Mouse (Mus musculus) embryonic facial prominence, embryonic 11.5 days (tissue): ENCODE data around the gene Nubpl. TPM values are rescaled to one million over a fixed set of nuclear protein-coding genes. Genes with fewer than 3 reads are reported as not detected.

Experiments
- ATAC-seq: fragments of 200-750 bp; cut with Nextera tagmentation; replicated peaks from 2 replicates; pipeline ENCODE4 v1.8.0; 2017; ENCODE audit warnings: low read depth; ENCODE audit not compliant: insufficient number of reproducible peaks, low FRiP score, low TSS enrichment
- DNase-seq: peaks from one replicate; pipeline ENCODE4 v3.0.0-alpha.2; 2015; ENCODE audit warnings: low spot score
- H3K27ac ChIP-seq: fragments of 300-500 bp; sonication (generic); replicated peaks from 2 replicates; pipeline ENCODE4 v1.5.1; 2014; ENCODE audit warnings: mild to moderate bottlenecking, low read depth, low read length, control low read depth
- H3K27me3 ChIP-seq: fragments of 300-500 bp; sonication (generic); 2 replicates; pipeline ENCODE4 v1.6.1; 2014; ENCODE audit warnings: mild to moderate bottlenecking, low read length, moderate library complexity, mixed read lengths; ENCODE audit not compliant: control insufficient read depth, insufficient read depth
- H3K36me3 ChIP-seq: fragments of 300-500 bp; sonication (generic); replicated peaks from 2 replicates; pipeline ENCODE4 v1.6.1; 2014; ENCODE audit warnings: low read depth, mild to moderate bottlenecking, low read length, moderate library complexity, mixed read lengths; ENCODE audit not compliant: control insufficient read depth, insufficient read depth
- H3K4me1 ChIP-seq: fragments of 300-500 bp; sonication (generic); 2 replicates; pipeline ENCODE4 v1.6.1; 2014; ENCODE audit warnings: low read length, mixed read lengths; ENCODE audit not compliant: control insufficient read depth, insufficient read depth
- H3K4me2 ChIP-seq: fragments of 300-500 bp; sonication (generic); 2 replicates; pipeline ENCODE4 v1.6.1; 2014; ENCODE audit warnings: low read depth, mild to moderate bottlenecking, control low read depth, low read length, moderate library complexity
- H3K4me3 ChIP-seq: fragments of 300-500 bp; sonication (generic); 2 replicates; pipeline ENCODE4 v1.5.1; 2014; ENCODE audit warnings: low read depth, low read length, control low read depth
- H3K9ac ChIP-seq: fragments of 300-500 bp; sonication (generic); replicated peaks from 2 replicates; pipeline ENCODE4 v1.6.1; 2014; ENCODE audit warnings: mild to moderate bottlenecking, control low read depth, low read length
- H3K9me3 ChIP-seq: fragments of 300-500 bp; sonication (generic); replicated peaks from 2 replicates; pipeline ENCODE4 v1.6.1; 2016; ENCODE audit warnings: mild to moderate bottlenecking, low read length, inconsistent platforms, mixed read lengths; ENCODE audit not compliant: control insufficient read depth
- WGBS: fragments of 180-500 bp; shearing (Covaris S2); extraction: QIAGEN DNeasy Blood & Tissue Kit; methylation state at CpG from one replicate; pipeline ENCODE4 v1.1.7; 2014; 5-methylcytosine and 5-hydroxymethylcytosine counted together
- polyA plus RNA-seq: library from polyadenylated mRNA; unstranded; fragments of >200 nt; fragmentation: Nextera tagmentation; extraction: Ambion mirVana; gene quantifications from 2 replicates; pipeline ENCODE4 v1.2.1, GENCODE M21; 2014

Nubpl gene
- polyA plus RNA-seq, 1 experiment from 2014 or later, result 15.1 TPM

- 85% methylated on average over 9 of the region's 9 CpGs for WGBS
- no peak overlapping the region for H3K4me3 ChIP-seq
- H3K36me3 ChIP-seq, result no peaks in the 10 kb centered on the region
- no peak for ATAC-seq
- no peak for DNase-seq
- H3K9ac ChIP-seq, result no peak overlapping the region
- H3K4me2 ChIP-seq, result no peak overlapping the region
- no peaks in the 10 kb centered on the region for H3K4me1 ChIP-seq
- no peaks in the 10 kb centered on the region for H3K27me3 ChIP-seq
- H3K27ac ChIP-seq, result no peak overlapping the region
- no peaks in the 10 kb centered on the region for H3K9me3 ChIP-seq
These were observed 149.9 kb downstream of the Nubpl start for GRCm38 (mm10) chr12:52247438-52247837.

GRCm38 (mm10) chr12:52248531-52248930 is 151.0 kb downstream of the Nubpl start:
- Histone ChIP-seq H3K4me2 (no peak overlapping the region), H3K9ac (no peak overlapping the region), H3K27me3 (no peaks in the 10 kb centered on the region), H3K4me3 (no peak overlapping the region), H3K36me3 (no peaks in the 10 kb centered on the region), H3K4me1 (no peaks in the 10 kb centered on the region), H3K27ac (no peak overlapping the region), H3K9me3 (no peaks in the 10 kb centered on the region)
- ATAC-seq, result no peak
- DNase-seq, result no peak
- WGBS, result 78% methylated on average over 2 of the region's 2 CpGs

- H3K4me3 ChIP-seq, result no peak overlapping the region
- no peak overlapping the region for H3K9ac ChIP-seq
- H3K36me3 ChIP-seq, result no peaks in the 10 kb centered on the region
- DNase-seq, result no peak
- no peak for ATAC-seq
- no peaks in the 10 kb centered on the region for H3K4me1 ChIP-seq
- no peaks in the 10 kb centered on the region for H3K9me3 ChIP-seq
- H3K27ac ChIP-seq, result no peak overlapping the region
- 79% methylated on average over 5 of the region's 5 CpGs for WGBS
- no peaks in the 10 kb centered on the region for H3K27me3 ChIP-seq
- H3K4me2 ChIP-seq, result no peak overlapping the region
These were observed 156.6 kb downstream of the Nubpl start for GRCm38 (mm10) chr12:52254089-52254488.

- Histone ChIP-seq H3K4me3 (no peak overlapping the region), H3K36me3 (no peaks in the 10 kb centered on the region), H3K4me2 (no peak overlapping the region), H3K9ac (no peak overlapping the region), H3K27me3 (no peaks in the 10 kb centered on the region), H3K9me3 (no peaks in the 10 kb centered on the region), H3K27ac (no peak overlapping the region), H3K4me1 (no peaks in the 10 kb centered on the region)
- DNase-seq (no peak), ATAC-seq (no peak)
- 87% methylated on average over 2 of the region's 2 CpGs for WGBS
These were observed 170.6 kb downstream of the Nubpl start for GRCm38 (mm10) chr12:52268131-52268530.

GRCm38 (mm10) chr12:52272828-52273227 is 175.3 kb downstream of the Nubpl start:
- Histone ChIP-seq H3K27me3 (no peaks in the 10 kb centered on the region), H3K36me3 (no peaks in the 10 kb centered on the region), H3K4me3 (no peak overlapping the region), H3K9me3 (no peaks in the 10 kb centered on the region), H3K4me1 (no peaks in the 10 kb centered on the region), H3K4me2 (no peak overlapping the region), H3K27ac (no peak overlapping the region), H3K9ac (no peak overlapping the region)
- no peak for DNase-seq
- WGBS, result 89% methylated on average over 1 of the region's 1 CpGs
- ATAC-seq, result no peak

GRCm38 (mm10) chr12:52276320-52276719 is 178.8 kb downstream of the Nubpl start:
- Histone ChIP-seq H3K4me2 (no peak overlapping the region), H3K27me3 (no peaks in the 10 kb centered on the region), H3K36me3 (no peaks in the 10 kb centered on the region), H3K9me3 (no peaks in the 10 kb centered on the region), H3K9ac (no peak overlapping the region), H3K27ac (no peak overlapping the region), H3K4me3 (no peak overlapping the region), H3K4me1 (no peaks in the 10 kb centered on the region)
- no peak for DNase-seq
- 29% methylated on average over 1 of the region's 1 CpGs for WGBS
- ATAC-seq, result no peak

GRCm38 (mm10) chr12:52281232-52281631 is 183.7 kb downstream of the Nubpl start:
- no peak overlapping the region for H3K4me2 ChIP-seq
- H3K4me3 ChIP-seq, result no peak overlapping the region
- no peaks in the 10 kb centered on the region for H3K27me3 ChIP-seq
- no peak overlapping the region for H3K27ac ChIP-seq
- H3K36me3 ChIP-seq, result no peaks in the 10 kb centered on the region
- 72% methylated on average over 1 of the region's 1 CpGs for WGBS
- DNase-seq, result no peak
- H3K9ac ChIP-seq, result no peak overlapping the region
- H3K9me3 ChIP-seq, result no peaks in the 10 kb centered on the region
- ATAC-seq, result no peak
- no peaks in the 10 kb centered on the region for H3K4me1 ChIP-seq

GRCm38 (mm10) chr12:52284471-52284870 is 186.9 kb downstream of the Nubpl start:
- Histone ChIP-seq H3K9me3 (no peaks in the 10 kb centered on the region), H3K27ac (no peak overlapping the region), H3K4me1 (peaks cover 5% of the 10 kb centered on the region; the same call in 1 of the 2 replicates), H3K4me2 (no peak overlapping the region), H3K27me3 (no peaks in the 10 kb centered on the region), H3K36me3 (no peaks in the 10 kb centered on the region), H3K4me3 (no peak overlapping the region), H3K9ac (no peak overlapping the region)
- ATAC-seq, result no peak
- no peak for DNase-seq
